Mouse (Mus musculus) liver, embryonic 14.5 days (tissue): ENCODE data around the gene Scn4a. TPM values are rescaled to one million over a fixed set of nuclear protein-coding genes. Genes with fewer than 3 reads are reported as not detected.

Experiments
- ATAC-seq: fragments of 200-750 bp; cut with Nextera tagmentation; 2 replicates; pipeline ENCODE4 v1.8.0; 2017; ENCODE audit warnings: moderate number of reproducible peaks, mild to moderate bottlenecking, moderate library complexity; ENCODE audit not compliant: insufficient read depth
- DNase-seq, 3 experiments: peaks; one replicate each; pipeline ENCODE4 v3.0.0-alpha.2; 2012 to 2013; ENCODE audit warnings: low read depth in 3 of 3, low spot score in 3 of 3
- H3K27ac ChIP-seq: fragments of 300-500 bp; sonication (generic); 2 replicates; pipeline ENCODE4 v1.5.1; 2014; ENCODE audit warnings: moderate library complexity, mild to moderate bottlenecking, control low read depth, inconsistent platforms
- H3K27me3 ChIP-seq: fragments of 300-500 bp; sonication (generic); 2 replicates; pipeline ENCODE4 v1.6.1; 2014; ENCODE audit warnings: mild to moderate bottlenecking, low read length, moderate library complexity; ENCODE audit not compliant: control insufficient read depth, insufficient read depth
- H3K36me3 ChIP-seq: fragments of 300-500 bp; sonication (generic); replicated peaks from 2 replicates; pipeline ENCODE4 v1.6.1; 2014; ENCODE audit warnings: low read depth; ENCODE audit not compliant: control insufficient read depth, insufficient read depth
- H3K4me1 ChIP-seq, 2 experiments: fragments of 200-500 bp in 1 of 2; fragments of 300-500 bp in 1 of 2; sonication (generic) in 1 of 2; replicated peaks; 2 replicates each; pipeline ENCODE4 v1.6.1; 2012 to 2014; ENCODE audit warnings: antibody characterized with exemption in 1 of 2, inconsistent platforms in 1 of 2, low read length in 1 of 2; ENCODE audit not compliant: control insufficient read depth in 2 of 2, insufficient read depth in 2 of 2
- H3K4me2 ChIP-seq: fragments of 300-500 bp; sonication (generic); 2 replicates; pipeline ENCODE4 v1.6.1; 2014; ENCODE audit warnings: low read depth, mild to moderate bottlenecking, control low read depth, moderate library complexity
- H3K4me3 ChIP-seq, 2 experiments: fragments of 200-500 bp in 1 of 2; fragments of 300-500 bp in 1 of 2; sonication (generic) in 1 of 2; 2 replicates each; pipeline ENCODE4 v1.5.1; 2012 to 2014; ENCODE audit warnings: low read depth in 2 of 2, low read length in 2 of 2, mild to moderate bottlenecking in 2 of 2, control low read depth in 1 of 2, inconsistent platforms in 1 of 2, moderate library complexity in 1 of 2; ENCODE audit not compliant: insufficient read depth in 1 of 2
- H3K9ac ChIP-seq: fragments of 300-500 bp; sonication (generic); replicated peaks from 2 replicates; pipeline ENCODE4 v1.6.1; 2014; ENCODE audit warnings: mild to moderate bottlenecking, control low read depth, moderate library complexity
- H3K9me3 ChIP-seq: fragments of 300-500 bp; sonication (generic); 2 replicates; pipeline ENCODE4 v1.6.1; 2016; ENCODE audit warnings: low read length, mixed read lengths; ENCODE audit not compliant: control insufficient read depth
- CTCF ChIP-seq: IDR thresholded peaks from 2 replicates; pipeline ENCODE4 v1.5.1; 2016; ENCODE audit warnings: antibody characterized with exemption, low read depth, control low read depth
- EP300 ChIP-seq: IDR thresholded peaks from 2 replicates; pipeline ENCODE4 v1.6.1; 2016; ENCODE audit warnings: antibody characterized with exemption, low read depth
- WGBS: fragments of 180-500 bp; shearing (Covaris S2); extraction: QIAGEN DNeasy Blood & Tissue Kit; methylation state at CpG from one replicate; pipeline ENCODE4 v1.1.7; 2014; ENCODE audit not compliant: insufficient replicate concordance; 5-methylcytosine and 5-hydroxymethylcytosine counted together
- polyA plus RNA-seq, 2 experiments: library from polyadenylated mRNA; depleted of rRNA in 1 of 2; stranded (reverse) in 1 of 2; unstranded in 1 of 2; fragments of >200 nt; fragmentation: Nextera tagmentation in 1 of 2; extraction: Ambion mirVana in 1 of 2; gene quantifications; 2 replicates each; pipeline versions ENCODE4 v1.2.1 to v1.2.3; 2012 to 2014

Scn4a gene
- polyA plus RNA-seq, 2 experiments, result 0.01 TPM; not detected in 1

GRCm38 (mm10) chr11:106271131-106271793, 81.8 kb downstream of the Scn4a start:
- H3K9ac ChIP-seq, result peak overlapping the region; percentile 95
- DNase-seq (no peak), ATAC-seq (no peak)
- H3K27me3 ChIP-seq, result no peaks in the 10 kb centered on the region
- TF ChIP-seq EP300, result no peak
- peak; percentile 10; the same call in 1 of the 2 replicates for TF ChIP-seq CTCF
- no peaks in the 10 kb centered on the region for H3K9me3 ChIP-seq
- no peak overlapping the region for H3K27ac ChIP-seq
- H3K4me3 ChIP-seq, result peak overlapping the region; percentile 76 to 85
- peaks cover 10% of the 10 kb centered on the region for H3K36me3 ChIP-seq
- peak overlapping the region; percentile 92 for H3K4me2 ChIP-seq
- H3K4me1 ChIP-seq, result peaks cover 17 to 32% of the 10 kb centered on the region in 2 experiments
- WGBS, result 50% methylated on average over 5 of the region's 5 CpGs

GRCm38 (mm10) chr11:106269060-106269431, 84.0 kb downstream of the Scn4a start:
- H3K4me3 ChIP-seq, result no peak overlapping the region
- H3K9me3 ChIP-seq, result no peaks in the 10 kb centered on the region
- H3K4me1 ChIP-seq, result peaks cover 14 to 22% of the 10 kb centered on the region in 2 experiments
- H3K27ac ChIP-seq, result no peak overlapping the region
- peaks cover 31% of the 10 kb centered on the region for H3K36me3 ChIP-seq
- no peak for ATAC-seq
- WGBS, result 43% methylated on average over 3 of the region's 3 CpGs
- H3K27me3 ChIP-seq, result no peaks in the 10 kb centered on the region
- TF ChIP-seq CTCF, result no peak
- no peak for TF ChIP-seq EP300
- no peak overlapping the region; the same call in 1 of the 2 replicates for H3K4me2 ChIP-seq
- H3K9ac ChIP-seq, result no peak overlapping the region; the same call in 1 of the 2 replicates
- DNase-seq, result no peak

Other genes with a start within 250 kb of the Scn4a start
- gene Gm10840, start 192.4 kb downstream of the Scn4a start, polyA plus RNA-seq (2012; rRNA removed), result not detected in 2 replicates
- not detected in 2 replicates for gene Gm10840, start 192.4 kb downstream of the Scn4a start, polyA plus RNA-seq (2014; fragmentation: Nextera tagmentation; extraction: Ambion mirVana)
- 17.3 and 26.7 TPM in 2 replicates for gene Limd2, start 192.4 kb downstream of the Scn4a start, polyA plus RNA-seq (2012; rRNA removed)
- 57.8 and 59.4 TPM in 2 replicates for gene Limd2, start 192.4 kb downstream of the Scn4a start, polyA plus RNA-seq (2014; fragmentation: Nextera tagmentation; extraction: Ambion mirVana)
- 9.1 and 9.4 TPM in 2 replicates for gene Strada, start 151.1 kb downstream of the Scn4a start, polyA plus RNA-seq (2012; rRNA removed)
- 6.9 and 8.8 TPM in 2 replicates for gene Strada, start 151.1 kb downstream of the Scn4a start, polyA plus RNA-seq (2014; fragmentation: Nextera tagmentation; extraction: Ambion mirVana)
- gene Ccdc47, start 136.9 kb downstream of the Scn4a start, polyA plus RNA-seq (2012; rRNA removed), result 11.6 and 19.0 TPM in 2 replicates
- gene Ccdc47, start 136.9 kb downstream of the Scn4a start, polyA plus RNA-seq (2014; fragmentation: Nextera tagmentation; extraction: Ambion mirVana), result 27.5 and 29.2 TPM in 2 replicates
- 7.8 and 13.5 TPM in 2 replicates for gene Ddx42, start 136.4 kb downstream of the Scn4a start, polyA plus RNA-seq (2012; rRNA removed)
- gene Ddx42, start 136.4 kb downstream of the Scn4a start, polyA plus RNA-seq (2014; fragmentation: Nextera tagmentation; extraction: Ambion mirVana), result 20.7 and 22.8 TPM in 2 replicates
- gene Ftsj3, start 97.2 kb downstream of the Scn4a start, polyA plus RNA-seq (2012; rRNA removed), result 15.5 and 25.7 TPM in 2 replicates
- 36.8 and 40.1 TPM in 2 replicates for gene Ftsj3, start 97.2 kb downstream of the Scn4a start, polyA plus RNA-seq (2014; fragmentation: Nextera tagmentation; extraction: Ambion mirVana)
- 59.6 and 107 TPM in 2 replicates for gene Psmc5, start 97.1 kb downstream of the Scn4a start, polyA plus RNA-seq (2012; rRNA removed)
- 123 and 132 TPM in 2 replicates for gene Psmc5, start 97.1 kb downstream of the Scn4a start, polyA plus RNA-seq (2014; fragmentation: Nextera tagmentation; extraction: Ambion mirVana)
- 38.8 and 39.1 TPM in 2 replicates for gene Smarcd2, start 80.3 kb downstream of the Scn4a start, polyA plus RNA-seq (2012; rRNA removed)
- 23.9 and 29.0 TPM in 2 replicates for gene Smarcd2, start 80.3 kb downstream of the Scn4a start, polyA plus RNA-seq (2014; fragmentation: Nextera tagmentation; extraction: Ambion mirVana)
- gene Tcam1, start 76.6 kb downstream of the Scn4a start, polyA plus RNA-seq (2012; rRNA removed), result 0.17 and 0.20 TPM in 2 replicates
- gene Tcam1, start 76.6 kb downstream of the Scn4a start, polyA plus RNA-seq (2014; fragmentation: Nextera tagmentation; extraction: Ambion mirVana), result 0.09 and 0.18 TPM in 2 replicates
- gene Gh, start 51.4 kb downstream of the Scn4a start, polyA plus RNA-seq (2012; rRNA removed), result not detected in 2 replicates
- not detected in 2 replicates for gene Gh, start 51.4 kb downstream of the Scn4a start, polyA plus RNA-seq (2014; fragmentation: Nextera tagmentation; extraction: Ambion mirVana)
- gene Cd79b, start 38.5 kb downstream of the Scn4a start, polyA plus RNA-seq (2012; rRNA removed), result 3.1 and 3.7 TPM in 2 replicates
- gene Cd79b, start 38.5 kb downstream of the Scn4a start, polyA plus RNA-seq (2014; fragmentation: Nextera tagmentation; extraction: Ambion mirVana), result 4.5 and 4.9 TPM in 2 replicates
- not detected in 2 replicates for gene Prr29, start 12.2 kb upstream of the Scn4a start, polyA plus RNA-seq (2012; rRNA removed)
- not detected in 2 replicates for gene Prr29, start 12.2 kb upstream of the Scn4a start, polyA plus RNA-seq (2014; fragmentation: Nextera tagmentation; extraction: Ambion mirVana)
- gene Icam2, start 34.8 kb upstream of the Scn4a start, polyA plus RNA-seq (2012; rRNA removed), result 9.4 and 13.0 TPM in 2 replicates
- 12.1 and 16.3 TPM in 2 replicates for gene Icam2, start 34.8 kb upstream of the Scn4a start, polyA plus RNA-seq (2014; fragmentation: Nextera tagmentation; extraction: Ambion mirVana)
- 4.3 and 4.6 TPM in 2 replicates for gene Ern1, start 134.6 kb upstream of the Scn4a start, polyA plus RNA-seq (2012; rRNA removed)
- 2.9 and 3.3 TPM in 2 replicates for gene Ern1, start 134.6 kb upstream of the Scn4a start, polyA plus RNA-seq (2014; fragmentation: Nextera tagmentation; extraction: Ambion mirVana)